Mouse (Mus musculus) adrenal gland, postnatal 25 days (tissue): ENCODE measurements at regions not wholly inside any gene's neighbourhood (a gene's known extent, or its start where the extent isn't known, plus 50 kb on each side); places are given as distances from the start of the nearest gene placed in this dataset.
A peak's percentile ranks its signal among the peaks of the same experiment; 100 is the strongest.

Experiments used
- DNase-seq: peaks from one replicate; pipeline ENCODE4 v3.0.0; 2021; ENCODE audit warnings: mixed read lengths

DNA sequence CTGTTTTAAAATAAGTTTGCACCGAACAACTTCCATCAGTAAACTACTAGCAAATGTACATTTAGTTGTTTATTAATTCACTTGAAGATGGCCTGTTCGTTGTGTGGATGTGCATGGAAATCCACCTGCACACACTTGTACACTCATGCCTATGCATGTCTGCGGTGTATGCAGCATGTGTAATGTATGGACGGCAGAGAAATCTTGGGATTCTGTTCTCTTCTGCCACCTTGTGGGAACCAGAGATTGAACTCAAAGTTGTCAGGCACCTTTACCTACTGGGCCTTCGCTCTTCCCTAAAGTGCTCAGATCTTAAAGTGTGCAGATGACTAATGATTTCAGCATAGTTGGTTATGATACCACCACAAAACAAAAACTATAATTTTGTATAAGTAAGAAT lies 137.4 kb downstream of the Kitl start:
- no peak for DNase-seq

DNA sequence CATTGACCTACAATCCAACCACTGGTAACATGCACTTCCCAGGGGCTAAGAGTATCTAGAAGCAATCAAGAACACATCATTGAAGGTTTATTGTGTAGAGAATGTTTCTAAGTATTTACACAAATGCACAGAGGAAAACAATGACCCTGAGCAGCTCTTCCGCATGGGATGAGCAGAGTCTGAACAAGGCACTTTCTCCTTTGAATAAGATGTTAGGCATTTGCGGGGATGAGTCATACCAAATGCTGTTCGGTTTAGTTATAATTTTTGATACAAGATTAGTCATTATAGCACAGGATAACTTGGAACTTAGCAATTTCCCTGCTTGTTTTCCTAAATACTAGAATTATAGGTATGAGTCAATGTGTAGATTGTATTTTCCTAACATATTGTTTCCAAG lies 137.9 kb downstream of the Kitl start:
- no peak for DNase-seq

DNA sequence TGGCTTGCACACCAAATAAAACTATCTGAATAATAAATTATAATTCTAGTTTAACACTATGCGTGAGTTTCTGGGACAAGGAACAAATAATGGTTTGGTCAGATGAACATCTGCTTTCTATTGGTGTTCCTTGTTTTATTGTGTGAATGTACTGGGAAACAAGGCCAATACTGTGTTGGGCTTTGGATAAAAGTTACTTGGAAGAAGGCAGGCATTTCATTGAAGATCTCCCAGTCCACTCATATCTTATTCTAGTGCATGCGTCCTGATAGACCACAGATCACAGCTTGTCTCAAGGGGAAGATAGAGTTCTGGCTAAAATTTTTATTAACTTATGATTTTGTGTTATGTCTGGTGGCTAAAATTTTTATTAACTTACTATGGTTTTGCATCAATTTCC lies 140.1 kb downstream of the Kitl start:
- no peak for DNase-seq

DNA sequence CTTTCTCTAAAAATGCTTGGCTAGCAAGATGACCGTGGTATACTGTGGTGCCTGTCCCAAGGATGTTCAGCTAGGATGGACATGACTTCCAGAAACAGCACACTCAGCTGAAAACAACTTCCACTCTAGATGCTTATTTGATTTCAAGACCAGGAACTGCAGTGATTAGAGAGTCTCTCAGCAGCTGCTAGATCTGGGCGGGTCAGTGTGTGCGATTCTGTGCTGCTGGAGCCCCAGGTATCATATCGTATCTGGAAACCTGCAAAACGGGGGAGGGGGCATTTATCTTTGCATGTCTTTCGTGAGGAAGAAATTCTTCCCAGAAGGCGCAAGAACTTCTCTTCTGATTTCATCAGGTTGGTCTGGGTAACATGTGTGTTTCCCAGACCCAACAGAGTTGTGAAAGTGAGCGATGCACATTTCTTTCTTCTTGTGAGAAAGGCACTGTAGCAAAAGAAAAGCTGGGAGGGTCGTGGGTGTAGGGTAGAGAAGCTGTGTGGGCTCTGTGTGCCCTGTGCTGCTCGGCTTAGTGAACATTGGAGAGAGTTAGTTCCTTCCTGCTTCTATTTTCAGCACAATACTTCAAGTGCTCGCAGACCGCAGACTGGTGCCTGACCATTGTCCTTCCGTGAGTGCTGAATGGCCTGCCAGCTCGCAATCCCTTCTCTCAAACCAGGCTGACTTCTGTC lies 144.6 kb downstream of the Kitl start:
- no peak for DNase-seq

DNA sequence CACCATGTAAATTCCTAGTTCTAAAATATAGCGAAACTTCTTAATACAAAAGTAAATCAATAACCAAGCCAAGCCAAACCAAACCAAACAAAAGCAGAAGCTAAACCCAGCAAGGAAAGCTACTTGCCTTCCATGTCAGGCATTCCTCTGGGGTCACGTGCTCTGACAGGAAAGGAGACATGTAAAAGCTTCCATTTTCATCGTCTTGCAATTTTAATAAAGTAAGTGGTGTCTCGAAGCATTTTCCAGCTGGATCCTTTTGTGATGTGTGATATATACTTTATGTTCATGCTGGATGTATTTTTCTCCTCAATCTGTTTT lies 145.1 kb downstream of the Kitl start:
- DNase-seq: no peak

DNA sequence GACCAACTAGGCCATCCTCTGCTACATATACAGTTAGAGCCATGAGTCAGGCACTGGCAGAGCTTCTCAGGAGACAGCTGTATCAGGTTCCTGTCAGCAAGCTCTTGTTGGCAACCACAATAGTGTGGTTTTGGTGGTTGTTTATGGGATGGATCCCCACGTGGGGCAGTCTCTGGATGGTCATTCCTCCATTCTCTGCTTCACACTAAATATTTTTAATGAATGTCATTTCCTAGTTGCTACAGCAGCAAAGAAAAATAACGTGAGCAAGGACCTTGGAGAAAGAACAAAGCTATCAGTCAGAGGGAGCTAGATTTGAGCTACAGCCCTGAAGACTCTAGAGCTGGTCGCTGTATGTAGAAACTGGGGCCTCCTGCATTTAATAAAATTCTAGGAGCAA lies 145.7 kb downstream of the Kitl start:
- no peak for DNase-seq

DNA sequence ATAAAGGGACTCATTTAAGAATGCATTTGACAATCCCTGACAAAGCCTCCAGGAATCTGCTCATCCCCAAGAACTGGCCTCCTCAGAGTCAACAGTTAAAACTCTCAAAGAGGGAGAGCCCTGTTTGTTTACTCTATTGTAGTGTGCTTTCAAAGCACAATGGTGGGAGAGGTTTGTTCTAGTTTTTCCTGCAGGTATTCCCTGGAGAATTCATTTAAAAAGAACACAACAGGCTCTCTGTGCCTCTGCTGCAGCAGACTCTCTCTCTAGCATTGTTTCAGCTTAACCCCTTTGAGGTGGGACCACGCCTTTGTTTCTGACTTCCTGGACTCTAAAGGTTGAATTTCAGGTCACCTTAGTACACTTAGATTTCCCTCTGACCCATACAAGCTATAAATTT lies 149.1 kb downstream of the Kitl start:
- no peak for DNase-seq

DNA sequence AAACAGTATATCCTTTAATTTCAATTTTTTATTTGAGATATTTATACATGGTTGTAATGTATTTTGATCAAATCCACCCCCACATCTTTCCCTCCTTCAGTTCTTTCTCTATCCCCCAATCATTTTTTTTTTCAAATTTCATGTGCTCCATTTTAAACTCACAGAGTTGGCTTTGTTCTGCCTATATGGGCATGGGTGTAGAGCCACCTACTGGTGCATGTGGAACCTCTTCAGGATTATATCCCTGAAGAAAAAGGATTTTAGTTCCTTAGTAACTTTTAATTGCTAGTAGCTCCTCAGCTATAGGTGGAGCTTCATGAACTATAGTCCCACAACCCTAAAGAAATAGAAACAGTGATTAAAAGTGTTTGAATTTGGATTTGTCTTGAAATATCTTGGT lies 155.4 kb downstream of the Kitl start:
- DNase-seq: peak; percentile 18

DNA sequence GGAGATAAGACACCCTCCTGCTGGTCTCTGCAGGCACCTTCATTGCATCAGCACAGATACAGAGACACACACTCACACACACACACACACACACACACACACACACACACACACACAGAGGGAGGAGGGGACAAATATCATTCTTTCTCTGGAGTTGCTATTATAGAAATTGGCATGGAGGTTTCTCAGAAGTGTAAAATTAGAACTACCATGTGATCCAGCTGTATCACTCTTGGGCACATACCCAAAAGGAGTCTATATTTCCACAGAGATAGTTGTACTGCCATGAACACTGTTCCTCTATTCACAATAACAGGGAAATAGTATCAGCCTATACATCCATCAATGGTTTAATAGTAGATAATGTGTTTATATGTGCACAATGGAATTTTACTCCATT lies 137.8 kb upstream of the Gm4301 start:
- DNase-seq: no peak

DNA sequence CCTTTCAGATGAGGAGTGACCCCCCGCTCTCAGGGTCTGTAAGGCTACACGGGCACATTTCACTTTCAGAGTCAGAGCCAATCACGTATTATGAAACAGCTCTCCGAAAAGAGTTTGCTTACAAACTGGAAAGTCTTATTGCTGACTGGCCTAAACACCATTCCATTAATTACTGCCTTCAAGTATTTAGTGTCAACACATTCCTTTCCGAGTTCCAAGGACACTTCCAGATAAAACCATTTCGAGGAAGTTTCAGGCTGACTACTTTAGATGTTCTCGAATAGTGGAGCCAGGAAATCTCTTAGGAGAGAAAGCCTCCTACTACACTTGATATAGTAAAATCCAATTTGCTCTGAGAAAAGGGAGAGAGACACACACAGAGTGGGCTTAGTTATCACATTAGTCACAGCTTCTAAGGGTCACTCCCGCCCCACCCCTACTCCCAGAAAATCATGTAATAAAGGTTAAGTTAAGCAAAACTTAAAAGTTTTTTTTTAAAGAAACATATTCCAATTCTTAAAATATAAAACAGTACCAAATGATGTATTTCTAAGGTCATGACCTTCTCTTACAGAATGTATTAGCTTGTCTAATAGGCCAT lies 136.3 kb upstream of the Gm4301 start:
- no peak for DNase-seq

DNA sequence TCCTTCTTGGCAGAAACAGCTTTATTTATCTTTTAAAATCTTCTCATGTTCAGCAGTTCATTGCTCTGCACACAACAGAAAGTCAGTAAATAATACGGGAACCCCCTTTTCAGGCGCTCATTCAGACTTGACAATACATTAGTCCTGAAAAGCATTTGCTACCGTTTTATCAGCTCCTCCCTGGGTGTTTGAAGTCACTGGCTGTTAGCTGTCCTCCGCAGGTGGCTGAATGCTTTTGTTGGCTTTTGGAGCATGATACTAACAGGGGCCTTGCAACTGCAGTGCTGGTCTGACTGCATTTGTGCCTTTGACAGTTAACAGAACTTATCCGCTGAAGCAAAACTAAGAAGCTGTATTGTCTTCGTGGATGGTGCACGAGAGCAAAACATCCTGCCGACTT lies 135.0 kb upstream of the Gm4301 start:
- DNase-seq: no peak

DNA sequence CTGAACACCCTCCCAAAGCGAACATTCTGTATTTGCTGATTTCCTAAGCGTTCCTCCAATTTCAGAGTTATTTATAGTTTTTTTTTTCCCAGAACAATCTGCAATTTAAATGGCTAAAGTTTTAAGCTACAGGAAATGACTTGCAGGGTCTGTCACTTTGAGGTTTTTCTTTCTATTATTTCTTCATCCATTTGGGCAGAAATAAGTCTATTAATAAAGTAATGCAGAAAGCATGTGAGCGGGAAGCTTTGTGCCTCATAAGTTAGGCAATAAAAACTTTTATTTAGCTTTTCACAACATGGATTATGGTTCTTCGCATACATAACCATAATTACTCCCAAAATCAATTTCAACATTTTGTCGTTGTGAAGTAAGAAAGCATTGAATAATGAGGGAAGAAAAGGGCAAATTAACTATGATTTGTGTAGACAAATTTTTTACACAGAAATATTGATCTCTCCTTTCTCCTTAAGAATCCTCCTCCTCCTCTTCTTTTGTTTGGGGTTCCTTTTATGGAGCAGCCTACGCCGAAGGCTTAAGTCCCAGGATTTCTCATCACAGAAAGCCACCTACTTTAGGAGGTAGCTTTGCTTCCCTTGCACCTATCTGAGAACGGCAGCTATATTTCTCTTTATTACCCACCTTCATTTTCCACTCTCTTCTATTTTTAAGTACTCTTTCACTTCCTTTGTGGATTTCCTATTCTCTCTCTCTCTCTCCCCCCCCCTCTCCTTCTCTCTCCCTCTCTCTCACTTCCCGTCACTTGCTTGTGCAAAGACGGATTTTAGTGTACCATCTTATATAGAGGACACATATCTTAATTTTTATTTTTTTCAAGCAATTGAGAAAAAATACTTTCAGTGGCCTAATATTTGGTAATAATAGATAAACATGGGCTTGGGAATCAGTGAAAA lies 128.6 kb upstream of the Gm4301 start:
- DNase-seq: no peak

DNA sequence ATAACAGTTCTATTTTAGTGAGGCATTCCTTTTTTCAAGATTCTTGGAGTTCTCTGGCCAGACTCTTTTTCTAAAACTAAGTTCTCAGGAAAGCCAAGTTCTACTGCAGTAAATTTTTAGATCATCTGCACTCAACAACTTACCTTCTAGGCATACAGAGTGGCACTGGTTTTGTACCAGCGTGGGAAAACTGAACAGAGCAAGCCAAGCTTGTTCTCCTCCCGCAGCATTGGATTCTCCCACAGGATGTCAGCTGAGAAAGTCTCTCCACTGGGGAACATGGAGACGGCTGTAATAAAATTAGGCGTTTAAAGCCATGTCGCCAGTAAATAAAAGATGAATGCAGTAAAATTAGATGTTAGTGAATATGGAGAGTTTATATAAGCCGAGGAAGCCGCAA lies 124.8 kb upstream of the Gm4301 start:
- no peak for DNase-seq

DNA sequence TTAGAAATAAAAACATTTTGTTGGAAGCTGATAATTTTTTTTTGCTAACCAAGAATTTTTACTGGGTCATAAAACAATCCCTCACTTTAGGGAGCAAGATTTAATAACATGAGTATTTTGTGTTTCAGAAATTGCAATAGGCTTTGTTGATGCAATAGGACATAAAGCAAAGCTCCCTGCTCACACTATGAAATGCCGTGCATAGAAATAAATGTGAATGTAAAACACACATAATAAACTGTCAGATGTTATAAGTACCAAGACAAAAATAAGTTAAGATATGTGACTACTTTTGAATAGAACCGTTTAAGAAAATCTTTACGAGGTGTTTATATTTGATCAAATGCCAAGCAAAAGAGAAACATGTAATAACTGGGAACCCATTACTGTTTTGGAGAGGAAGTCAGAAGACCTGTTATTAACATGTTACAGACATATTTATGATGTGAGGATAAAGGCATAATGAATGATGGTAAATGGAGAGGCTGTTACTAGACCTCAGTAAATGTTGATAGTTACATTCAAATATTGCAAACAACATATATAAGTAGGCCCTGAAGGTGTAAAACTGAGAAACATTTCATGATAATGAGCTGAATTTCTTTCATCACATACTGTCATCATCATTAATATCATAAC lies 110.9 kb upstream of the Gm4301 start:
- no peak for DNase-seq

DNA sequence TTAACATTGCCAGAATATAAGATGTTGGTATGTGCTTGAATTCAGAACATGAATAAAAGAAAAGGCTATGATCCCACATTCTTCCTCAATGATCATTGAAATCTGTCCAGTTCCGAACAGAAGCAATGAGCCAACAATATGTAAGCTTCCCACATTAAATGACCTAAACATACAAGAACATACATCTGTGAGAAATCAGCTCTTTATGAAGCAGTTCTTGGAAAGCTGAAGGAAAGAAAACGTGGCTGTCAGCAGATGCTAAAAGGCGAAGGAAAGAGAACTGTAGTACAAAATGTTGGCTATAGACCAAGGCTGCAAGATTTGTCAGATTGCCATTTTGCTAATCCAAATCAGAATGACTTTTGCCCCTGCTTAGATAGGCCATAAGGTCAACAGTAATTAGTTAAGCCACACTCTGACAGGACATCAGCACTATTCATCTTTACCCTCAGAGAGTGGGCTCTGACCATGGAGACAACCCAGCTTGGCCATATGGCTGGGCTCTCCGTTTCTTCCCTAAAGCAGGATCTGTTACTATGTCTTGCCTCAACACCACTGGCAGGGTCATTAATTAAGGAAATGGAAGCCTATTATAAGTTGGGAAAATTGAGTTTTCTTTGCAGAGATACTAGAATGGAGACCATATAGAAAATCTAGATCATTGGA lies 76.1 kb upstream of the Gm4301 start:
- no peak for DNase-seq

DNA sequence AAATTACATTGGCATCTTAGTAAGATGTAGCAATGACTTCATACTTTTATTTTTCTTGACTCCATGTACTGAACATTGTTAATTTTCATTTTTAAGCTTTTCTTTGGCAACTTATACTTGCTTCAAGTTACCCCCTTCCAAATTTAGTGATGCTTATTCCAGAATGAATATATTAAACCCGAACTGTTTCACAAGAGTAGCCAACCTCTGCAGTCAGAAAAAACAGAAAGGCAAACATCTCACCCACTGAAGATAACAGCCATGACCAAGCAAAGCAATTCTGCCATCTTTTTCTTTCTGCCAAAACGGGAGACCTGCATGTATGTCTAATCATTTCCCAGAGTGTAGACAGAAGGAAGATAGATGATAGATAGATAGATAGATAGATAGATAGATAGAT lies 72.0 kb upstream of the Gm4301 start:
- no peak for DNase-seq

DNA sequence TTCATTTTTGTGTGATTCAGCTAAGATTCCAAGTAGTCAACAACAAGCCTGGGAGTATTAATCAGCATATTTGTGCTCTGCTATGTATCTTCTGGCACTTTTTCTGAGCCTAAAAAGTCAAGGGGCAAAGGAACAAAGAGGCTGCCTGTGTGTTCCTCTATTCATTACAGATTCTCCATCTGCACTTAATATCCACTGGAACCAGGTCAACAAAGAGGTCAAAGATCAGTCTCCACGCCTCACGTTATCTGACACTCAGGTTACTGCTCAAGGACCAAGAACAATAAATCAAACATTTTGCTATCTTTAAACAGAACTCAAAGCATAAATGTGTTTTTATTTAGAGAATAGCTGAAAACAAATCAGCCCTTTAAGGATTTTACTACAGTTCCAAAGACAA lies 71.4 kb upstream of the Gm4301 start:
- DNase-seq: no peak

DNA sequence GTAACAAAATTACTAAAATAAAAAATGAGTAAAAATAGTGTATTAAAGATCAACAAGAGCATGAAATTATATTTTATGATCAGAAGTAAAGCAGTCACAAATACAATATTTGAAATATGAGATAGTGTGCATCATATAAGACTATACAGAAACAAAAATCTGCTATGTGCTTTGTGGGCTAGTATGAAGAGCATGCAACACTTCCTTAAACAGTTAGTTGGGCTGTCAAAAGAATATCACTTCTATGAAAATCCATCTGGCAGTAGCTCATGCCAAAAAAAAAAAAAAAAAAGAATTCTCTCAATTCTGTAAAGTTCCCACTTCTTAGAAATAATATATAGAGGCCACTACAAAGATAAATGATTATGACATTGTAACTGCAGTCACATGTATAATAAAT lies 53.0 kb upstream of the Gm4301 start:
- DNase-seq: no peak
